Mouse (Mus musculus): ENCODE data around the gene B4galt5.

The B4galt5 gene

DNA sequence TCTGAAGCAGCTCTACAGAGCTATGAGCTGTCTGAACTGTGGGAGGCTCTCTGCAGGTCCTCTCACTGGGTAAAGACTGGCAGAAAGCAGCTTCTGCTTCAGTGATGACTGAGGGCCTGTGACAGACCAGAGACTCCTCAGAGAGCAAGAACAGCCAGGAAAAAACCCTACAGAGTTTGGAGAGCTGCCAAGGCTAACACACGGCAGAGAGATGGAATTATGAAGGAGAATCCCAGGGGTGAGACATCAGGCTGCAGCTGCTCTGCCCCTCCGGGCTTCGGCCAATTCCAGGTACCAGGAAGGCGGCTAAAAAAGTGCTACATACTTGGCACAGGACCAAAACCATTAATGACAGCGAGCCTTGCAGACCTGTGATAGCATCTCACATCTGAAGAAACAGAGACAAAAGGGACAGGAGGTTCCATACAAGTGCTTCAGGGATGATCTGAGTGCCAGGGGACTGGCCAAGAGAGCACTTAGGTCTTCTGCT, 17.5 kb downstream of the B4galt5 start:
- DNase-seq (ENCODE audit: low spot score): no peak

DNA sequence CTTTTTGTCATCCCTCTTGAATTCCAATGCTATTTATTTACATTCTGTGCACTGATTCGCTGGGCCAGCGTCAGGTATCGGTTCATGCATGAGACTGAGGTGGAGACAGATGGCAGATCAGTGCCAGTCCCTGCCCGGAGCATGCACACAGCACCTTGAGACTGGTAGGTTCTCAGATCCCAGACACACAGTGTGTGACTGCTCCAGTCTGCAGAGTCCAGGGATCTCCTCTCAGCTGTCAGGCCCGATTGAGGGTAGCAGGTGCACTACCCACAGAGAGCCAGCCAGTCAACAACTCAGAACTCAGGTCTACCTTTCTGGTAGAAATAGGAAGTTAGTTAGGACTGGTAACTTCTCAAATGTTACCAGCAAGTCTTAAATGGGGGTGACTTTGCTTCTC, 18.4 kb downstream of the B4galt5 start:
- no peak for DNase-seq (ENCODE audit: low spot score)

DNA sequence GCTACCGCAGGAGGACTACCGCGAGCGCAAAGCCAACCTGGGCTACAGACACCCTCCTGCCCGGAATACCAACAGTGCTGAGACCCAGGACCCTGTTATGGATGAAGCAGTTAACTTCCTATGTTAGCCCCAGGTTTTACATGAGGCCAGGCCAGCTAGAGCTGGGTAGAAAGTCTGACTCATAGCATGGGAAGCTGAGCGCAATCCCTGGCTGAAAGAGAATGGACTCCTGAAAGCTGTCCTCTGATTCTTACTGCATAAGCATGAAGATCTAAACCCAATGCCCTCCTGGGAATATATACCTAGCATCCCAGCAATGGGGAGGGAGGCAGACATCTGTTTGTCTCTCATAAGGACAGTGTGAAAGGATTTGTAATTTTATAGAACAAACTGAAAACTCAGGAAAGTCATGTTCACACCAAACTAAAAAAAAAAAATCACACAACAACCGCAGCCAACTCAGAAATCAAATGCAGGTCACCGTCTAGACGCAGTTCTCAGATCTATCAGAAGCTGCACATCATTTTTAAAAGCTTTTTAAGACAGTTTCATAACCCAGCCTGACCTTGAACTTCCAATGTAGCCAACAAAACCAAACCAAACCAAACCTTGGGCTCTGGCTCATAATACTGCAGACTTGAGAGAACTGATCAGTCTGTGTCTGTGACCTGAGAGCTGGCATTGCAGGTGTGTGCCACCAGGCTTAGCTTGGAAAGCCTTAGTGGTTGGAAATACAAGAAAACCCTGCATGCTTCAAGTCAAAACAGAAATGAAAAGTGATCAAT, 19.3 kb downstream of the B4galt5 start:
- DNase-seq (ENCODE audit: low spot score): no peak

DNA sequence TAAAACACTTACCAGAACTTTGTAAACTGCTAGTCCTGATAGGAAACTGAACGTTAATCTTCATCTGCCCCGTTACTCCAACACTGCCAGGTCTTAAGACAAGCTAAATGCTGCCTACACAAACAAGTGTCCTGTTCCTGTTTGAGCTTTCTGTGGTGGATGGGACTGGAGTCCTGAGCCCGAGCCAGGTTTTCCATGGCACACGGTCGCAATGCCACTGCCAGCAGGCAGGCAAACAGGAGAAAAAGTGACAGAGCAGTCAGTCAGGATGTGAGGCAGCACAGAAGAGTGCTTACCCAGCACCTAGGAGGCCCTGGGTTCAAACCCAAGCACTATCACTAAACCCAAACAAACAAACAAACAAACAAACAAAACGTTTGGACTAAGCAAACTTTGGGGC, 20.6 kb downstream of the B4galt5 start:
- no peak for DNase-seq (ENCODE audit: low spot score)

DNA sequence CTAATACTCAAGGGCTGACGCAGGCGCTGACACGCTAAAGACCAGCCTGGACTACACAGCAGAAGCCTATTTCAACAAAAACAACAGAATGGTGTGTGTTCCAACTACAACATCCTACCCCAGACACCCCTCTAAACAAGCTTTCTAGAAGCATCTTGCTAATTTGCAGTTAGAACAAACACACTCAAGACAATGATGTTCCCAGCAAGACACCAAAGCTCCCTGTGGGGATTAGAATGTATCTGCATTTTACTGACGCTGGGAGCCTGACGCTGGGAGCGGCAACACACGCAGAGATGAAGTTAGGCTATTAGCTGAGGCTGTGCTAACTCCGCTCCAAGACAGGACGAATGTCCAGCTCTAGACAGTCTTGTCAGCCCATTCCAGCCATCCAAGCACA, 22.4 kb downstream of the B4galt5 start:
- no peak for DNase-seq (ENCODE audit: low spot score)

DNA sequence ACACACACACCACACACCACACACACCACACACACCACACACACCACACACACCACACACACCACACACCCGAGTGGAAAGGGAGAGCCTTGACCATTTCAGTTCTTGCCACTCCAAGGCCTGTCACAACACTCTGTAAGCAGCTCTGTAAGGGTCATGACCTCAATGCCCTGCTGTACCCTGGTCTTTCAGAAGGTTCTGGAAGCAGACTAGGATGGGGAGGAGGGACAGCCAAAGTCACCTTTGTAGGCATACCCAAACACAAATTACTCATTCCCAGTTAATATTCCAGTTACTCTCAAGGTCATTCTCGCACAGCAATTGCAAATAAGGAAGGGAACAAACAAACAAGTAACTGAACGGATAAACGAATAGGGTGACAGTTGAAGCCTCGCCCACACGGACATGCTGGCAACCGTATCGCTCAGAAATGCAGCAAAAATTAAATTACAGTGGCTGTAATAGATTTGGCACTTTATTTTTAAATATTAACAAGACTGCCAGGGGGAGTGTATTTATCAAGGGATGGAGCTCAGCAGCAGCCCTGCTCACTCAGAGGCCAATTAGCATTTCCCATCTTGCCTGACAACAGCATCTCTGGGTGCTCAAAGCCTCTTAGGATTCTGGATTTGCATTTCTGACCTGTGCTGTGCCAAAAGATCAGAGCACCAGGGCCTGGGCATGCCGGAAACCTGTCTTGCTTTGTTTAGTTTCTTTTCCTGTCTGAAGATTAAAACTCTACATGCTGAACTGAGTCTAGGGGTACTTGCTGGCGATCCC, 24.6 kb downstream of the B4galt5 start:
- DNase-seq (ENCODE audit: low spot score): no peak

DNA sequence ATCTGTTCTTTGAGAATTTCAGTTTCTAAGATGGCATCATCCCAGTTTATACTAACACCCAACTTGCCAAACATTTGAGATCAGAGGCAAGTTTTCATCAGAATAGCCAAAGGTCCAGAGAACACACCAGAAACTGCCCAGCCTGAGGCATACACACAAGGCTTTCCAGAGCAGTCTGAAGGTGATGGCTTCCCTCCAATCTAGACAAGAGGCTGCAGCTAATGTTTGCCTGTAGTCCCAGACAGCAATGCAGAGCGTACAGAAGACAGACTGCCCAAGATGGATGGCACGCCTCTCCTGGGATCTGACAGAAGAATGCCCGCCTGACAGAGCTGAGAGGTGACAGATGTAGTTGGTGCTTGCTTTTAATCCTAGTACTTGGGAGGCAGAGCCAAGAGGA, 25.9 kb downstream of the B4galt5 start:
- DNase-seq (ENCODE audit: low spot score): no peak

DNA sequence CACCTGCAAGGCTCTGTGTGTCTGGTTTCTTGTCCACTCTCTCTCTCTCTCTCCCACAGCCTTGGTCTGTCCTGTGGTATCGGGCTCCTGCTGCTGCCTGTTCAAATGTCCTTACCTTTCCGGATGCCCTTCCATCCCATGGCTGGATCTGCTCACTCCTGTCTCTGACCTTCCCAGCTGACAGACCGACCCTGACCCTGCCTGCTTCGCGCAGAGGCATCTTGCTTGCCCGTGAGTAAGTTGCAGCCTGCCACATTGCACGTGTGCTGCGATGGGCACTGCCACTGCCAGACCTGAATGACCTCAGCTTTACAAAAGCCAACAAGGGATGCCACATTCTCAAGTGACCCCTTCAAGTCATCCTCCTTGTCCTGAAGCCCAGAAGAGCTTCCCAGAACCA, 27.6 kb downstream of the B4galt5 start:
- DNase-seq (ENCODE audit: low spot score): no peak

DNA sequence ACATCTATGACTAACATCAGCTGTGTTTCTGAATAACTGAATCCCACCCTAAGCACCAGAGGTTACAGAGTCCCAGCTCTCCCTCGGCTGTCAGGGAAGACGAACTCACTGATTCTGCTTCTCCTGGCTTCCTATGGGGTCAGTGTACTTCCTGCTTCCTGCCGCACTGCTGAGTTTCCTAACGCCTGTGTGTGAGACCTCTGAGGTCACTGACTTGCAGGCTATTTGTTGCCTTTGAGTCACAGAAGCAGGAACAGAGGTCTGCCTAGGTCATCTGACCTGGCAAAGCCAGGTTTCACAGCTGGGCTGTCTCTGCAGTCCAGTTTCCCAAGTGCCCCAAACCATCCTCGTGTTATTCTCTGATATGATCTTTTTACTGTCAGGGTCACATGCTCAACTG, 30.0 kb downstream of the B4galt5 start:
- no peak for DNase-seq (ENCODE audit: low spot score)

DNA sequence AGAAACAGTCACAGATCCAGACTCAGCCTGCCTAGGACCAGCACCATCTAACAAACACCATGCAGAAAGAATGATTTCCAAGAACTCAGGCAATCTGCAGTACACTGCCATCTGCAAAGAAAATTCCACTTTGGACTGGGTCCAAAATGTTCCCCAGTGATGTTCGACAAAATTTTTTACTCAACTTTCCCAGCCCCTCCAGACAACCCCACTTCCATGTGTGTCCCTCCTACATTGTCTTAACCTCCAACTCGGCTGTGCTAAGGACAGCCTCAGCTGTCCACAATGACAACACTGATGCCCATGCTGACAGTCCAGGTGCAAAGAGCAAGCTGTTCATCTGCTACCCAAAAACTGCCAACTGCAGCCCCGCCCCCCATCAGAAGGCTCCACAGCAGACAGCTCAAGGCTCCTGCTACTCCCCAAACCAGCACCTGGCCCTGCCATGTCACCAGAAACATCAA, 32.2 kb downstream of the B4galt5 start:
- DNase-seq (ENCODE audit: low spot score): no peak

DNA sequence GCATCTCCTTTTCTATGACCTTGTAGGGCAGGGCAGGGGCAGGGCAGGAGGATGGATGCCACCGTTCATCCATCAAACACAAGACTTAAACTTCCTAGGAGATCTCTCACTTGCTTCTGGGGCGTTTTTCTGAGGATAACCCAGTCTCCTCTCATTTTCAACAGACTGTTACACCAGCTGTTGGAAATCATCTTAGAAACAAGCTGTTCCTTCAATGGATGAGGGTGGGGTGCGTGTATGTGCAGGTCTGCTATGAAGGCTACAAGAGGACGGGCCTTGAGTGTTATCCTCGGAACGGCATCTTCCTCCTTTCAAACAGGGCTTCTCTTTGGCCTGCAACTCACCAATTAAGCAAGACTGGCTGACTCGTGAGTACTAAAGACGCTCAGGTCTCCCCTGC, 34.5 kb downstream of the B4galt5 start:
- DNase-seq (ENCODE audit: low spot score): no peak

DNA sequence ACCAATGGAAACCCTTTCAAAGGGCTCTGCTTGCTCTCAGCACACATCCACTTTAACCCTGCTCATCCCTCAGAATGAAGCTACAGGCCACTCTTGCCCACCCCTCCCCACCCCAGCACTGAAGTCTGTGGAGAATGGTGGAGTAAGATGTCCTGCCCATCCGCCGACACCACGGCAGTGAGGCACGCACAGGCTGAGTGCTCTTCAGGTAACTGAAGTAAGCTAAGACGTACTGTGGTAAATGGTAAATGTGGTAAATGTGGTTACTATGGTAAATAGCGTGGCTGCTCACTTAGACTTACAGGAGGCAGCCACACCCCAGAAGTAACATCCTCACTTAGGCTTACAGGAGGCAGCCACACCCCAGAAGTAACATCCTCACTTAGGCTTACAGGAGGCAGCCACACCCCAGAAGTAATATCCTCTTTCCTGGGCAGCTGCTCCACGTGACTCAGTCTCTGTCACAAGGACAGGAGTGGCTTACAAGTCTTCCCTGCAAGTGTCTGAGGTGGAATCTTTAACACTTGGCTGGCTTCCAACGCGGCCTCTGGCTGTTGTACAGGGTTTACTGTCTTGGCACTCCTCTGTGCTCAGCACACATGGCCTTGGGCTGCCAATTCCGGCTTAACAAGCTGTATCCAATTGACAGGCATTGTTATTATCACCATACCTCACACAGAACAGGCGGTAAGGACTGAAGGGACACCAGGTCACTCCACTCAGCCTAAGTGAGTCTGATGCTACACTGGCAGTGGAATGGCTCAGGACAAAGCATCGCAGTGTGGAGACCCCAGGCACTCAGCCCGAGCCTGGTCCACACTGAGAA, 35.3 kb downstream of the B4galt5 start:
- DNase-seq (ENCODE audit: low spot score): no peak

DNA sequence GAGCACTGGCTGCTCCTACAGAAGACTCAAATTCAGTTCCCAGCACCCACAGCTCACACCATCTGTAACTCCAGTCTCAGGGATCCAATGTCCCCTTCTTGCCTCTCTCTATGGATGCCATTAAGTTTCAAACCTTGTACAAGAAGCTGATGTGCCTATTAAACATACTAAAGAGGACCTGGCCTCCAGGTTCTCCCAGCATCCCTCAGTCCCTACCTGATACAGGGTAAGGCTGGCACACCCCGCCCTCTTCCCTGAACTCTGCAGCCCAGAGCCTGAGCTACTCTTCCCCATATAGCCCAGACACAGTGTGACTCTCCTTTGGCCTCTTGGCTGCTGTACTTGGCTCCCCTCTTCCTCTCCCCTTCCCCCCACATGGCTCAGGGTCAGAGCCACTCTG, 38.9 kb downstream of the B4galt5 start:
- DNase-seq (ENCODE audit: low spot score): no peak

DNA sequence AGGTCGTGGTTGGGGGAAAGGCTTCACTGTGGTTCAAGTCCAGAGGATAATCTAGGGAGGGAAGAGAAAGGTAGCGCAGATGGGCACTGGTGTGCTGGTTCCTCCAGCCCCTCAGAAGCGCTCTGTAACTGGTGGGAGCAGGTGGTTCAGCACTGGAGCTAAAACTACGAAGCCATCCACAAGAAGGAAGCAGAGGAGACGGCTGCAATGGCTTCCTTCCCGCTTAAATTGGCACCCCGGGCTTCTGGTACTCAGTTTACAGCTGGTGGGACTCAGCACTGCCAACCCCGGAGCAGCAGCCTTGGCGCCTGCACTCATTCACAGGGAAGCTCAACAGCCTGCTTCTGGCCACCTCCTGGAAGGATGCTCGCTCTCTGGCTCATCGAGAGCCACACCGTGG, 39.7 kb downstream of the B4galt5 start:
- DNase-seq (ENCODE audit: low spot score): no peak

DNA sequence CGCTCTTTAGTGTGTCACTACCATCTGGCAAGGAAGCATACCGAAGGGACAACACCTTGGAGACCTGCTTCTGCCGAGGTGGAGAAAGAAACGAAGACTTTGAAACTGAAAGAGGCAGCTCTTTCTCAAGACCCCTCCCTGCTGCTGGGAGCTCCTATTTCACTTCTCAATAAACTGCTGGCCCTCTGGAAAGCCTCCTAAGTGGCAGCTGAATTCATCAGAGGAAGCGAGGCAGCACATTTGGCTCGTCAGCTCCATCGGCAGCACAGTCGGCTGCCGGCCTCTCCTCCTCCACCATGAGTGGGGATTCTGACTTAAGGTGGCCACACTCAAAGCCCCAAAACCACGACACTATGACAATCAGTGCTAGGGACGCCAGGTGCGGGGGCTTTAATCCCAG, 41.3 kb downstream of the B4galt5 start:
- no peak for DNase-seq (ENCODE audit: low spot score)

DNA sequence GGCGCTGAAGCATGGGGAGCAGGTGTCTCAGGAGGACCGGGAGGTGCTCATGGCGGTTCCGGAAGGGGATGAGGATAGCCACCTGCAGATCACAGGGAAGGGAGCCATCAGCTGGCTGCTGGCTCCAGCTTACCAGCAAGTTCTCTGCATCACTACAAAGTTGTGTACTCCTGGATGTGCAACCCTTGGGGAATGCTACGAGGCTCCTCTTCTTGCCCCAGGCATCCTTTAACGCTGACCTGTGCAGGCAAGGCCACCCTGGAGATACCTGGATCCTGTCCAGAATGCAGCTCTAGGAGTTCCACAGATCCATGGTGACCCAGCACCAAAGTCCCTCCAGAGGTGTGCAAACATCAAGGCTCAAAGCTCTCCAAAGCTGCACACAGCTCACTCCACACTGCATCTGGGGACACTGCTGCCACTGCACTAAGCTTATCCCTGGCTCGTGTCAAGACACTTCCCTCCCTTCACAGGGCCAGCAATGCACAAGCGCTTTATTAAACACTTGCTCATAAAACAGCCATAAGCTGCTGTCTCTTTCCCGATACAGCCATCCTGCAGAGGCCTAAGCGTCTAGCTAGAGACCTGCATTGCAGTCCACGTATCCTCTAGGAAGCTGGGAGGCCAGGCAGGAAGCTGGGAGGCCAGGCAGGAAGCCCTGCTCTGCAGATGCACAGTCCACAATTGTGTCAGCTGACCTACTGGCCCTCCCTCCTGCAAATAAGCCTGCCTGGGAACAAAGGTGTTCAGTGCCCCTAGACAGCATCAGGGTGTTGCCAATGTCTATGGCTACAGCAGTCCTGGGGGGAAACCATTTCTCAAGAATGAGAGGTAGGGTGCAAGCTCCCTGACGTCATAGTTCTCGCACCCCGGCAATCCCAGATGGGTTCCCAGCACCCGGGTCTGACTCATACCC, 42.1 kb downstream of the B4galt5 start:
- no peak for DNase-seq (ENCODE audit: low spot score)

DNA sequence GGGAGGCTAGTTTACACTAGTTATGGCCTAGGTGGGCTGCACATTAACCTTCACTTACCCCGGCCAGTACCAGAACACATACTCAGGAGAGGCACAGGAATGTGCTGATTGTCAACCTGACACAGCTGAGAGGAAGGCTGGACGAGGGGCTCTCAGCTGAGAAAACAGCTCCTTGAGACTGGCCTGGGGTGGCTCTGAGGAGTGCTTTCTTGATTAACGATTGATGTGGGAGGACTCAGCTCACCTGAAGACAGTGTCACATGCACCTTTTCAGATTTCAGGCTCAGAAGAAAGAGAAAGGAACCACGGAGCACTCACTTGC, 42.7 kb downstream of the B4galt5 start:
- DNase-seq (ENCODE audit: low spot score): no peak

DNA sequence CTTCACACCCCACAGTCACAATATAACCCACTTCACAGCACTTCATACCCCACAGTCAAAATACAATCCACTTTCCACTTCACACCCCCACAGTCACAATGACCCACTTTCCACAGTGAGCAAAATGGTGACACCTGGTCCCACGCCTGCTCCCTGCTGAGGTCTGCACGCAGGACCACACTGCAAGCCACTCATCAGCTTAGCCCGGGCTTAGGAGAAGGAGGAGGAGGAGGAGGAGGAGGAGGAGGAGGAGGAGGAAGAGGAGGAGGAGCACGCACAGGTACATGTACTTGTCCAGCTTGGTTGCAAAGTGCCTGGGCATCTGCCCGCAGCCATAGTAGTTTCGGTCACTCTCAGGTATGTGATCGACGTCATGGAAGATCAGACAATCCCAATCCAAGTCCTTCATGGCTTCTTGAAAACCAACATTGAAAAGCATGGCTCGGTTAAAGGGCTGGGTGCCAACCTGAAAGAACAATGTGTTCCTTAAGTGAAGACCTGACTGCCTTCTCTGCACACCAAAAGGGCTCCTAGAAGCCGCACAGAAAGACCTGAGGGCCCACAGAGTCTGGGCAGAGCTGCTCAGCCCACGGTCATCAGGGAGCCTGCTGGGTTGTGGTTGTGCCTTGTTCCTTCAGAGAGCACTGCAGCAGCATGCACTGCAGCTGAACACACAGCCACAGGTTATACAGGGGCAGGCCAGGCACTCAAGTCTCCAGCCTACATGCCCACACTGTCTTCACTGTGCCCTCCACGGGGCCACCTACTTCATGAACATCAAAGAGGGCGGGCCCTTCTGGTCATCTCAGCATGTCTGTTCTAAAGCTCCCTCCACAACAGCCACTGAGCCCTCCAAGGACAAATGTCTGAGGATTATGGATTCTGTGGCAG, 43.4 kb downstream of the B4galt5 start:
- DNase-seq (ENCODE audit: low spot score): no peak

DNA sequence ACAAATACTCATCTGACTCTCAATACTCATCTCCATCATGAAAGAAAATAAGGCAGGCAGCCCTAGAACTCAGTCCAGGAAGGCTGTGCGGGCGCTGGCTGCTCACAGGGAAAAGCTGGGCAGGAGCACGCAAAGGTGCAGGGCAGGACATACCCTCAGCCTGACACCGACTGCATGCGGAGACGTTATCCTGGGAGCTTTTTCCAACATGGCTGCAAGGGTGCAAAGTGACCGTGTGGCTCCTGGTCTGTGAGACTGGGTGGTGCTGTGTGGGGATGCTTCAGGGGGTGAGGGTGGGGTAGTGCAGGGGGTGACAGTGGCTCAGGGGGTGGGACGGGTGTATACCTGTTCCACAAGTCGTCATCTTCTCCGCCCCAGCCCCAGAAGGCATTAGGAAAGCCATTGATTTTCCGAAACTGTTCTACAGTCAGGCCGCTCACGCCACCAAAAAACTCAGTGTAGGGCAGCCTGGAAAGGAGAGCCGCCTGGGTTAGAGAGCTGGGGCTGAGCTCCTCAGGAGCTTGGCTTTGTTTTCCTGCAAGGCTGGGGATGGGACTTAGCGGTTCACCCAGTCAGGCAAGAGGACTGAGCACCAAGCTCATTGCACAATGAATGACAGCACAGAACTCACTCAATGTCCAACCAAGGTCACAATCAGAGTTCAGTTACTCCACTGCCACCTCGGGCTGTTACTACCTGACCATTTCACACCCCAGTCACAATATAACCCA, 44.2 kb downstream of the B4galt5 start:
- no peak for DNase-seq (ENCODE audit: low spot score)

DNA sequence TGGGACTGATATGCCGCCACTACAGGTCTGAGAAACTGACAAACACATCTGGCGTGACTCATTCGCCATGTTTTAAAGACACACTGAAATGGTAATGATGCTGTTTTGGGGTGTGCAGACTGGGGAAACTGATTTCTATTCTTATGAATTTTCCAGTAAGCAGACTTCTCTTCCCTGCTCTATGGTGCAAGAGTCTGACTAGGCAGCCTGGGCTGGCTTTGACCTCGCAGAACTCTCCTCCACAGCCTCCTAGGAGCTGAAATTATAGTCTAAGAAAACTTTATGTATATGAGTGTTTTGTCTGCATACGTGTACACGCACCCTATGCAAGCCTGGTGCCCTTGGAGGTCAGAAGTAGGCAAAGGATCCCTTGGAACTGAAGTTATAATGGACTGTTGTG, 45.2 kb downstream of the B4galt5 start:
- no peak for DNase-seq (ENCODE audit: low spot score)

Data from spleen, adult 12 weeks (tissue).